Mouse (Mus musculus): Measurements from ENCODE around the gene Chrne. TPM values are rescaled to one million over a fixed set of nuclear protein-coding genes. Genes with fewer than 3 reads are reported as not detected.

Gene Chrne
- polyA plus RNA-seq, 1 experiment from 2014 or later: 0.25 TPM

DNA sequence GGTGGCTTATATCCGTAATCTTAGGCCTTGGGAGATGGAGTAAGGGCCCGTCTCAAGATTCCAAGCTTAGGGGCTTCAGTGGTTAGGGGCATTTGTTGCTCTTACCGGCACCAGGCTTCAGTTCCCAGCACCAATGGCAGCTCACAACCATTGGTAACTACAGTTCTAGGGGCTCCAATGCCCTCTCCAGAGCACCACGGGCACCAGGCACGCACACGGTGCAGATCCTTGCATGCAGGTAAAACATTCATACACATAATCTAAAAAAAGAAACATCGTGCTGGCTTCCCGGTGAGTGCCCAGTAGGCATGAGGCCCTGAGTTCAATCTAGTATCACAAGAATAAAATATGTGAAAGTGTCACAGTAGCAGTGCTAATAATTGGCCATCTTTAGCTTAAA lies 44.1 kb upstream of the Chrne start:
- Histone ChIP-seq H3K4me3 (replicated peaks; ENCODE audit: low read depth, low read length) (no peak overlapping the region), H3K9ac (ENCODE audit: low read depth, low read length) (no peak overlapping the region), H3K27me3 (ENCODE audit: insufficient read depth, low read length) (no peaks in the 10 kb centered on the region), H3K27ac (no peak overlapping the region), H3K9me3 (replicated peaks; ENCODE audit: low read length) (no peaks in the 10 kb centered on the region), H3K4me2 (ENCODE audit: low read length) (no peak overlapping the region), H3K36me3 (ENCODE audit: insufficient read depth, low read length) (peaks cover 37% of the 10 kb centered on the region), H3K4me1 (replicated peaks; ENCODE audit: insufficient read depth, low read length) (peaks cover 7% of the 10 kb centered on the region)
- no peak for TF ChIP-seq CTCF (IDR thresholded peaks at IDR 0.05; ENCODE audit: low read depth)
- 89% methylated on average over 8 of the region's 8 CpGs for WGBS
- DNase-seq (ENCODE audit: low spot score) (no peak), ATAC-seq (replicated peaks; ENCODE audit: low FRiP score, low read depth) (no peak)

DNA sequence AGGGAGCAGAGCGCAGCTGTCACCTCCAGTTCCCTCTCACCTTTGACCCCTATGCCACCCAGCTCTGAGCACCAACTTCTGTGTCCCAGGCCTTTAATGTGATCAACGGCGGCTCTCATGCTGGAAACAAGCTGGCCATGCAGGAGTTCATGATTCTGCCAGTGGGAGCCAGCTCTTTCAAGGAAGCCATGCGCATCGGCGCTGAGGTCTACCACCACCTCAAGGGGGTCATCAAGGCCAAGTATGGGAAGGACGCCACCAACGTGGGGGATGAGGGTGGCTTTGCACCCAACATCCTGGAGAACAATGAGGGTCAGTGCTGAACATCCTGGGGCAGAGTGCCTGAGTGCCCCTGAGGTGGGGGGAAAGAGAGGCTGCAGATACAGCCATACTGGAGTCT lies 41.6 kb upstream of the Chrne start:
- Histone ChIP-seq H3K9me3 (replicated peaks; ENCODE audit: low read length) (no peaks in the 10 kb centered on the region), H3K9ac (ENCODE audit: low read depth, low read length) (no peak overlapping the region), H3K4me3 (replicated peaks; ENCODE audit: low read depth, low read length) (no peak overlapping the region), H3K4me2 (ENCODE audit: low read length) (no peak overlapping the region), H3K36me3 (ENCODE audit: insufficient read depth, low read length) (peaks cover 37% of the 10 kb centered on the region), H3K4me1 (replicated peaks; ENCODE audit: insufficient read depth, low read length) (peaks cover 15% of the 10 kb centered on the region), H3K27me3 (ENCODE audit: insufficient read depth, low read length) (no peaks in the 10 kb centered on the region), H3K27ac (no peak overlapping the region)
- no peak for DNase-seq (ENCODE audit: low spot score)
- TF ChIP-seq CTCF (IDR thresholded peaks at IDR 0.05; ENCODE audit: low read depth): no peak
- ATAC-seq (replicated peaks; ENCODE audit: low FRiP score, low read depth): no peak
- 81% methylated on average over 8 of the region's 8 CpGs for WGBS

DNA sequence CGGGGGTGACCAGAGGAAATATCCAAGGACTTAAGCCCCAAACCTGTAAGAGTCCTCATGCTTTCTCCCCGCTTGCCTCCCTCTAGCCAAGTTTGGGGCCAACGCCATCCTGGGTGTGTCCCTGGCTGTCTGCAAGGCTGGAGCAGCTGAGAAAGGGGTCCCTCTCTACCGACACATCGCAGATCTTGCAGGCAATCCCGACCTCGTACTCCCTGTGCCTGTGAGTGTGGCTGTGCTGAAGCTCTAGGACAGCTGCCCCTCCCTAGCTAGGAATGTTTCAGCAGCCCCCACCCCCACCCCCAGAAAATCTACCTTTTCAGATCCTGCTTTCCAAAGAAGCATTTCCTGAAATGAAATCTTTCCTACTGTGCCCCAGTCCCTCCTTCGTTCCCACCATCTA lies 39.9 kb upstream of the Chrne start:
- no peak for TF ChIP-seq CTCF (IDR thresholded peaks at IDR 0.05; ENCODE audit: low read depth)
- WGBS: 79% methylated on average over 8 of the region's 8 CpGs
- H3K4me1 ChIP-seq (replicated peaks; ENCODE audit: insufficient read depth, low read length): peaks cover 17% of the 10 kb centered on the region
- no peak overlapping the region for H3K9ac ChIP-seq (ENCODE audit: low read depth, low read length)
- no peak overlapping the region for H3K4me2 ChIP-seq (ENCODE audit: low read length)
- H3K9me3 ChIP-seq (replicated peaks; ENCODE audit: low read length): no peaks in the 10 kb centered on the region
- DNase-seq (ENCODE audit: low spot score): no peak
- H3K36me3 ChIP-seq (ENCODE audit: insufficient read depth, low read length): peaks cover 21% of the 10 kb centered on the region
- no peaks in the 10 kb centered on the region for H3K27me3 ChIP-seq (ENCODE audit: insufficient read depth, low read length)
- no peak overlapping the region for H3K4me3 ChIP-seq (replicated peaks; ENCODE audit: low read depth, low read length)
- H3K27ac ChIP-seq: no peak overlapping the region
- no peak for ATAC-seq (replicated peaks; ENCODE audit: low FRiP score, low read depth)

DNA sequence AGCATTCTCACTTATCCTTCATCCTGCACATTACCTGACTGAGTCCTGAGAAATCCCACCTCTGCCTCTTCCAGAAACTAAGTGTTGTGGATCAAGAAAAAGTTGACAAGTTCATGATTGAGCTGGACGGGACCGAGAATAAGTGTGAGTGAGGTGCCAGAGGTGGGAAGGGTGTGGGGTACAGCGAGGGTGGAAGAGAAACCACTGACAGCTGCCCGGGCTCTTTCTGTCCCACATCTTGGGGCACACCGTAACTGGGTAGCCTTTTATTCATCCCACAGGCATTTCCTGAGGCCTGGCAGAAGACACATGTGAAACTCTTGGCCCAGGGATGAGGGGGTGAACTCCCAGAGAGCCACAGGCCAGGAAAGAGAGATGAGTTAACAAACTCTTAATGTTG lies 39.5 kb upstream of the Chrne start:
- Histone ChIP-seq H3K4me3 (replicated peaks; ENCODE audit: low read depth, low read length) (no peak overlapping the region), H3K27ac (no peak overlapping the region), H3K4me1 (replicated peaks; ENCODE audit: insufficient read depth, low read length) (peaks cover 17% of the 10 kb centered on the region), H3K9ac (ENCODE audit: low read depth, low read length) (no peak overlapping the region), H3K4me2 (ENCODE audit: low read length) (no peak overlapping the region), H3K36me3 (ENCODE audit: insufficient read depth, low read length) (peaks cover 17% of the 10 kb centered on the region), H3K27me3 (ENCODE audit: insufficient read depth, low read length) (no peaks in the 10 kb centered on the region), H3K9me3 (replicated peaks; ENCODE audit: low read length) (no peaks in the 10 kb centered on the region)
- DNase-seq (ENCODE audit: low spot score) (no peak), ATAC-seq (replicated peaks; ENCODE audit: low FRiP score, low read depth) (no peak)
- no peak for TF ChIP-seq CTCF (IDR thresholded peaks at IDR 0.05; ENCODE audit: low read depth)
- 86% methylated on average over 5 of the region's 5 CpGs for WGBS

DNA sequence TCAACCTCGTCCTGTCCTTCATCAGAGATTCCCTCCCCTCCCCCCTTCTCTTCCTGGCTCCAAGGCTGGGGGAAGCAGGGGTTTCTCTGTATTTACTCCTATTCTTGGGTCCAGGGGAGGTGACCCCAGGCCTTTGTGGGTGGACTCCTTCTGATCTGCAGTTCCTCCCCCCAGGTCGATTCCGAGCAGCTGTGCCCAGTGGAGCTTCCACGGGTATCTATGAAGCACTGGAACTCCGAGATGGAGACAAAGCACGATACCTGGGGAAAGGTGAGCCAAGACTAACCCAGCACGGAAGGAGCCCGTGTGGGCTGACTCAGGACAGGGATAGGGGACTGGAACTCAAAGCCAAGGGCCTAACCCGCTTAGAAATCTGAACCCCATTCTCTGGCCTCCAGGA lies 39.0 kb upstream of the Chrne start:
- Histone ChIP-seq H3K9me3 (replicated peaks; ENCODE audit: low read length) (no peaks in the 10 kb centered on the region), H3K4me3 (replicated peaks; ENCODE audit: low read depth, low read length) (no peak overlapping the region), H3K27me3 (ENCODE audit: insufficient read depth, low read length) (no peaks in the 10 kb centered on the region), H3K4me1 (replicated peaks; ENCODE audit: insufficient read depth, low read length) (peaks cover 17% of the 10 kb centered on the region), H3K27ac (no peak overlapping the region), H3K36me3 (ENCODE audit: insufficient read depth, low read length) (peaks cover 12% of the 10 kb centered on the region), H3K9ac (ENCODE audit: low read depth, low read length) (no peak overlapping the region), H3K4me2 (ENCODE audit: low read length) (no peak overlapping the region)
- ATAC-seq (replicated peaks; ENCODE audit: low FRiP score, low read depth) (no peak), DNase-seq (ENCODE audit: low spot score) (no peak)
- no peak for TF ChIP-seq CTCF (IDR thresholded peaks at IDR 0.05; ENCODE audit: low read depth)
- WGBS: 40% methylated on average over 9 of the region's 9 CpGs

DNA sequence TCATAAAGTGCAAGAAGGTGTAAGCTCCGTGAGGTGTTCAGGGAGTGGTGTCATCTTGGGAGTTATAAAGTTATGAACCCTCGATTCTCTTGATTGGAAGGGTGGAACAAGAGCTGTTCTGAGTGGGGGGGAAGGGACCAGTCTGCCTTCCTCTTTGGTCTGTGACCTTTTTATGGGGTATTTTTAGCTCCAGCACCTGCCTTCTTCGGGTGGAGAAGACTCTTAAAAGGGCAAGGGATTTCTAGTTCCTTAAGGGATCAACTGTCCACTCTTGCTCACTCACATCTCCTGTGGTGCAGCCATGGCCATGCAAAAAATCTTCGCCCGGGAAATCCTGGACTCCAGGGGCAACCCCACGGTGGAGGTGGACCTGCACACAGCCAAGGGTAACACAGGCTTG lies 38.6 kb upstream of the Chrne start:
- WGBS: 34% methylated on average over 6 of the region's 6 CpGs
- Histone ChIP-seq H3K4me1 (replicated peaks; ENCODE audit: insufficient read depth, low read length) (peaks cover 22% of the 10 kb centered on the region), H3K27me3 (ENCODE audit: insufficient read depth, low read length) (no peaks in the 10 kb centered on the region), H3K27ac (no peak overlapping the region), H3K4me3 (replicated peaks; ENCODE audit: low read depth, low read length) (no peak overlapping the region), H3K9ac (ENCODE audit: low read depth, low read length) (no peak overlapping the region), H3K36me3 (ENCODE audit: insufficient read depth, low read length) (peaks cover 10% of the 10 kb centered on the region; the same call in 1 of the 2 replicates), H3K9me3 (replicated peaks; ENCODE audit: low read length) (no peaks in the 10 kb centered on the region), H3K4me2 (ENCODE audit: low read length) (0 out of 2 replicates have a peak overlapping the region, but pooled peaks have one; percentile 14)
- ATAC-seq (replicated peaks; ENCODE audit: low FRiP score, low read depth) (no peak), DNase-seq (ENCODE audit: low spot score) (no peak)
- TF ChIP-seq CTCF (IDR thresholded peaks at IDR 0.05; ENCODE audit: low read depth): no peak

DNA sequence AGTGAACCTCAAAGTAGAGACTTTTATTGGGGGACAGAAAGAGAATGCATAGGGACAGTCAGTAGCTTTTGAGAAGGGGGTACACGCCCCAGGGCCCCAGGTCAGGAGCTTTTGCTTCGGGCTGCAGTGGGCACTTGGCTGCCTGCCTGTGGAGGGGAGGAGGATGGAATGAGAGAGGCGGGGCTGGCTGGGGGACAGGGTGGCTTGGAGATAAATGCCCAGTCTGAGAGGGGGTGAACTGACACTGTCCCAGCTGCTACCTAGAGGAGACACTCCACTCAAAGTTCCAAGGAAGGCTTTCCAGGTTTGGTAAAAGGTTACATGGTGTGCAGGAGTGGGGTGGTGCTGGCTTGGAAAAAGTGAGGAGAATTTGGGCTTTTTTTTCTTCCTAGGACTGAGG lies 37.9 kb upstream of the Chrne start, which contains the start of gene Eno3:
Eno3 (plus strand) TSS at position 239 of the 400 bp plus-strand sequence.
- Histone ChIP-seq H3K27ac (peak within 1 kb of the TSS; percentile 99), H3K4me3 (replicated peaks; ENCODE audit: low read depth, low read length) (peak within 1 kb of the TSS; percentile 91), H3K27me3 (ENCODE audit: insufficient read depth, low read length) (no peaks in the 10 kb centered on the region), H3K4me1 (replicated peaks; ENCODE audit: insufficient read depth, low read length) (peaks cover 27% of the 10 kb centered on the region), H3K4me2 (ENCODE audit: low read length) (peak within 1 kb of the TSS; percentile 90), H3K9ac (ENCODE audit: low read depth, low read length) (peak within 1 kb of the TSS; percentile 98), H3K36me3 (ENCODE audit: insufficient read depth, low read length) (peaks cover 9% of the 10 kb centered on the region; the same call in 1 of the 2 replicates), H3K9me3 (replicated peaks; ENCODE audit: low read length) (no peaks in the 10 kb centered on the region)
- no peak for TF ChIP-seq CTCF (IDR thresholded peaks at IDR 0.05; ENCODE audit: low read depth)
- DNase-seq (ENCODE audit: low spot score) (no peak), ATAC-seq (replicated peaks; ENCODE audit: low FRiP score, low read depth) (no peak)
- WGBS: 30% methylated on average over 3 of the region's 3 CpGs
